Mouse (Mus musculus) lung, postnatal 0 days (tissue): ENCODE data around the gene Tekt5. TPM values are rescaled to one million over a fixed set of nuclear protein-coding genes. Genes with fewer than 3 reads are reported as not detected.
A peak's percentile ranks its signal among the peaks of the same experiment; 100 is the strongest.

Experiments used
- ATAC-seq: fragments of 200-750 bp; cut with Nextera tagmentation; 2 replicates; pipeline ENCODE4 v1.8.0; 2017; ENCODE audit warnings: moderate library complexity
- DNase-seq: peaks from one replicate; pipeline ENCODE4 v3.0.0-alpha.2; 2016; ENCODE audit warnings: low spot score
- H3K27ac ChIP-seq: fragments of 300-500 bp; sonication (generic); 2 replicates; pipeline ENCODE4 v1.5.1; 2014; ENCODE audit warnings: antibody characterized with exemption, mild to moderate bottlenecking, low read length, mixed read lengths
- H3K27me3 ChIP-seq: fragments of 300-500 bp; sonication (generic); replicated peaks from 2 replicates; pipeline ENCODE4 v1.6.1; 2014; ENCODE audit warnings: low read length, mixed read lengths; ENCODE audit not compliant: insufficient read depth
- H3K36me3 ChIP-seq: fragments of 300-500 bp; sonication (generic); 2 replicates; pipeline ENCODE4 v1.6.1; 2014; ENCODE audit warnings: low read length, mixed read lengths; ENCODE audit not compliant: insufficient read depth
- H3K4me1 ChIP-seq: fragments of 300-500 bp; sonication (generic); 2 replicates; pipeline ENCODE4 v1.6.1; 2014; ENCODE audit warnings: antibody characterized with exemption, low read depth, low read length, mixed read lengths; ENCODE audit not compliant: insufficient read depth
- H3K4me2 ChIP-seq: fragments of 300-500 bp; sonication (generic); replicated peaks from 2 replicates; pipeline ENCODE4 v1.6.1; 2014; ENCODE audit warnings: low read depth, mild to moderate bottlenecking, low read length, moderate library complexity, mixed read lengths
- H3K4me3 ChIP-seq: fragments of 300-500 bp; sonication (generic); 2 replicates; pipeline ENCODE4 v1.5.1; 2014; ENCODE audit warnings: low read depth, low read length
- H3K9ac ChIP-seq: fragments of 300-500 bp; sonication (generic); replicated peaks from 2 replicates; pipeline ENCODE4 v1.6.1; 2014; ENCODE audit warnings: low read depth, mild to moderate bottlenecking
- H3K9me3 ChIP-seq: fragments of 300-500 bp; sonication (generic); 2 replicates; pipeline ENCODE4 v1.6.1; 2016; ENCODE audit warnings: low read length, mixed read lengths
- CTCF ChIP-seq: IDR thresholded peaks from 2 replicates; pipeline ENCODE4 v1.5.1; 2016; ENCODE audit warnings: antibody characterized with exemption, mild to moderate bottlenecking
- EP300 ChIP-seq: IDR thresholded peaks from 2 replicates; pipeline ENCODE4 v1.6.1; 2016; ENCODE audit warnings: antibody characterized with exemption, mild to moderate bottlenecking, control low read depth
- WGBS: fragments of 180-500 bp; shearing (Covaris S2); extraction: QIAGEN DNeasy Blood & Tissue Kit; methylation state at CpG from one replicate; pipeline ENCODE4 v1.1.7; 2014; 5-methylcytosine and 5-hydroxymethylcytosine counted together
- polyA plus RNA-seq: library from polyadenylated mRNA; unstranded; fragments of >200 nt; fragmentation: Nextera tagmentation; extraction: Ambion mirVana; gene quantifications from 2 replicates; pipeline ENCODE4 v1.2.1, GENCODE M21; 2015

Tekt5 gene
- polyA plus RNA-seq, 1 experiment from 2014 or later, result 9.9 TPM

- Histone ChIP-seq H3K4me3 (no peak overlapping the region), H3K4me2 (no peak overlapping the region), H3K4me1 (no peaks in the 10 kb centered on the region), H3K27me3 (no peaks in the 10 kb centered on the region), H3K9me3 (no peaks in the 10 kb centered on the region), H3K36me3 (no peaks in the 10 kb centered on the region), H3K9ac (no peak overlapping the region), H3K27ac (no peak overlapping the region)
- DNase-seq, result no peak
- ATAC-seq, result no peak
- TF ChIP-seq EP300, result no peak
- 70% methylated on average over 5 of the region's 5 CpGs for WGBS
Observed at GRCm38 (mm10) chr16:10433344-10433743, 38.1 kb upstream of the Tekt5 start.

GRCm38 (mm10) chr16:10432387-10432786 lies 37.1 kb upstream of the Tekt5 start:
- Histone ChIP-seq H3K27me3 (no peaks in the 10 kb centered on the region), H3K9me3 (no peaks in the 10 kb centered on the region), H3K36me3 (no peaks in the 10 kb centered on the region), H3K4me3 (no peak overlapping the region), H3K27ac (no peak overlapping the region), H3K4me2 (no peak overlapping the region), H3K4me1 (no peaks in the 10 kb centered on the region), H3K9ac (no peak overlapping the region)
- no peak for ATAC-seq
- whole genome bisulfite sequencing, result 83% methylated on average over 4 of the region's 4 CpGs
- no peak for DNase-seq
- TF ChIP-seq EP300, result no peak
- TF ChIP-seq CTCF, result no peak

- 61% methylated on average over 1 of the region's 1 CpGs for WGBS
- no peaks in the 10 kb centered on the region for H3K27me3 ChIP-seq
- H3K4me2 ChIP-seq, result no peak overlapping the region
- H3K4me1 ChIP-seq, result no peaks in the 10 kb centered on the region
- H3K9me3 ChIP-seq, result no peaks in the 10 kb centered on the region
- ATAC-seq (no peak), DNase-seq (no peak)
- H3K9ac ChIP-seq, result no peak overlapping the region
- no peak overlapping the region for H3K27ac ChIP-seq
- H3K4me3 ChIP-seq, result no peak overlapping the region
- H3K36me3 ChIP-seq, result no peaks in the 10 kb centered on the region
- no peak for TF ChIP-seq CTCF
- TF ChIP-seq EP300, result no peak
Observed at GRCm38 (mm10) chr16:10431911-10432310, 36.6 kb upstream of the Tekt5 start.

GRCm38 (mm10) chr16:10420447-10421054 lies 25.3 kb upstream of the Tekt5 start:
- ATAC-seq (no peak), DNase-seq (no peak)
- TF ChIP-seq EP300 (no peak), CTCF (no peak)
- Histone ChIP-seq H3K27me3 (no peaks in the 10 kb centered on the region), H3K4me3 (no peak overlapping the region), H3K27ac (no peak overlapping the region), H3K36me3 (peaks cover 8% of the 10 kb centered on the region; the same call in 1 of the 2 replicates), H3K9me3 (no peaks in the 10 kb centered on the region), H3K4me1 (no peaks in the 10 kb centered on the region), H3K9ac (no peak overlapping the region), H3K4me2 (no peak overlapping the region)
- WGBS, result 93% methylated on average over 9 of the region's 9 CpGs

- no peak overlapping the region for H3K4me3 ChIP-seq
- no peaks in the 10 kb centered on the region for H3K27me3 ChIP-seq
- no peak overlapping the region for H3K9ac ChIP-seq
- DNase-seq (no peak), ATAC-seq (no peak)
- 90% methylated on average over 9 of the region's 9 CpGs for WGBS
- H3K4me1 ChIP-seq, result no peaks in the 10 kb centered on the region
- H3K27ac ChIP-seq, result no peak overlapping the region
- TF ChIP-seq CTCF, result no peak
- no peak for TF ChIP-seq EP300
- no peaks in the 10 kb centered on the region for H3K9me3 ChIP-seq
- H3K36me3 ChIP-seq, result peaks cover 14% of the 10 kb centered on the region; the same call in 1 of the 2 replicates
- H3K4me2 ChIP-seq, result no peak overlapping the region
Observed at GRCm38 (mm10) chr16:10417723-10418259, 22.5 kb upstream of the Tekt5 start.

GRCm38 (mm10) chr16:10416866-10417265 lies 21.6 kb upstream of the Tekt5 start:
- no peaks in the 10 kb centered on the region for H3K4me1 ChIP-seq
- no peak overlapping the region for H3K27ac ChIP-seq
- H3K9me3 ChIP-seq, result no peaks in the 10 kb centered on the region
- 92% methylated on average over 4 of the region's 4 CpGs for WGBS
- no peaks in the 10 kb centered on the region for H3K27me3 ChIP-seq
- ATAC-seq (no peak), DNase-seq (no peak)
- H3K9ac ChIP-seq, result no peak overlapping the region
- peaks cover 12% of the 10 kb centered on the region; the same call in 1 of the 2 replicates for H3K36me3 ChIP-seq
- no peak overlapping the region for H3K4me3 ChIP-seq
- peak; percentile 66 for TF ChIP-seq CTCF
- no peak for TF ChIP-seq EP300
- H3K4me2 ChIP-seq, result no peak overlapping the region
